Mouse (Mus musculus) effector memory CD4-positive, alpha-beta T cell, adult 5 months (primary cell): ENCODE measurements around the gene Pacsin2. TPM values are rescaled to one million over a fixed set of nuclear protein-coding genes. Genes with fewer than 3 reads are reported as not detected.

Source experiments
- polyA plus RNA-seq: library from polyadenylated mRNA; unstranded; fragments of 100-300 nt; shearing (Covaris generic); gene quantifications from one replicate; pipeline ENCODE4 v1.2.1, GENCODE M21; 2017

Gene Pacsin2
- polyA plus RNA-seq = 46.9 TPM

GRCm38 (mm10) chr15:83464083-83464904, at the start of gene Pacsin2:
TSS of gene Pacsin2 (minus strand) at chr15:83464606.

GRCm38 (mm10) chr15:83510805-83511405, 46.5 kb upstream of the Pacsin2 start, which contains the start of gene Ttll1:
TSS of gene Ttll1 (minus strand) at chr15:83510893.

GRCm38 (mm10) chr15:83349954-83350711, 114.3 kb downstream of the Pacsin2 start, which contains the start of gene Arfgap3:
TSS of gene Arfgap3 (minus strand) at chr15:83350247.

Other genes starting within 250 kb of the Pacsin2 start
- not detected for gene A4galt, start 212.8 kb downstream of the Pacsin2 start, polyA plus RNA-seq
- gene Arfgap3, start 114.4 kb downstream of the Pacsin2 start, polyA plus RNA-seq = 11.8 TPM
- gene Ttll1, start 46.3 kb upstream of the Pacsin2 start, polyA plus RNA-seq = 5.5 TPM
- gene Bik, start 62.3 kb upstream of the Pacsin2 start, polyA plus RNA-seq = 2.6 TPM
- 336 TPM for gene Tspo, start 99.0 kb upstream of the Pacsin2 start, polyA plus RNA-seq
- gene Mcat, start 99.2 kb upstream of the Pacsin2 start, polyA plus RNA-seq = 8.6 TPM
- 29.9 TPM for gene Ttll12, start 130.6 kb upstream of the Pacsin2 start, polyA plus RNA-seq